Mouse (Mus musculus) heart, postnatal 25 days (tissue): ENCODE results near the gene Sar1b. TPM values are rescaled to one million over a fixed set of nuclear protein-coding genes. Genes with fewer than 3 reads are reported as not detected.
"Not testable (repeated sequence)": the region's sequence is repeated elsewhere in the genome, so short reads cannot be mapped to it uniquely, and the experiment has no call there.

Source experiments
- DNase-seq: peaks from one replicate; pipeline ENCODE4 v3.0.0; 2022; ENCODE audit warnings: low spot score
- intact Hi-C: fragments of 180-260 bp; cut with DNase I; formaldehyde crosslinking; loops from one replicate; pipeline ENCODE4 v1.15.1; 2025
- total RNA-seq, 2 experiments: library from RNA; stranded (reverse); gene quantifications; 2 replicates each; pipeline ENCODE4 v1.2.3; 2021

The Sar1b gene
- total RNA-seq, 2 experiments from 2014 or later: 128 to 129 TPM

DNA sequence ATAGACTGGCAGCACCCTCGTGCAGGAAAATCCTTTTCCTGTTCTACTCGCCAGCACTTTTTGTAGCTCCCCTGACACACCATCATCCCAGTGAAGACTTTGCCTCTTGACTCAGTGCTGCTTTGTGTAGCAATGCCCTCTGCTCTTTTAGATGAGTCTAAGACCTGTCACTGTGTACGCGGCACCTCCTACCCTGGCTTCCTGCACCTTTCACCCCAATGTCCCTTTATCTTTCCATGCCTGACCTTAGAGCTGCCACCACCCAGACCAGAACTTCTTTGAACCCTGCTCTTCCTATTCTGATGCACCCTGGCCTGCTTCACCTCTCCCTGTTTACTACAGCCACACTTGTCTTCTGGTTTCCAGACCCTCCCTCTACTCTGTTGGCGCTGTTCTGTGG, 4.8 kb downstream of the Sar1b start:
- intact Hi-C loops: no loop called here

DNA sequence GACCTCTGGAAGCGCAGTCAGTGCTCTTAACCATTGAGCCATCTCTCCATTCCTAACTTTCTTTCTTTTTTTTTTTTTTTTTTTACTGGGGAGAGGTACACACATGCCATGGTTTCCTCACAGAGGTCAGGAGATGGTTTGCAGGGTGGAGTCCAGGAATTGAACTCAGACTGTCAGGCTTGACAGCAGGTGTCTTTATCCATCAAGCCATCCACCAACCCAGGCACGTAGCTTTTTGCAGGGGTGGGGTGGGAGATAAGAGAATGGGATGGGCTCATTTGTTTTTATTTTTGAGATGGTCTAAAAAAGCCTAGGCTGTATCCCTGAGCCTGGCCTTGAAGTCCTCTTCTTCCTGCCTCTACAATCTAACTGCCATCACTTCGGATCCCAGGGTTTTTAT, 12.0 kb downstream of the Sar1b start:
- DNase-seq: no peak
- intact Hi-C loops: no loop called here

More for the DNA sequence above, 4.8 kb downstream of the Sar1b start:
- DNase-seq: no peak

DNA sequence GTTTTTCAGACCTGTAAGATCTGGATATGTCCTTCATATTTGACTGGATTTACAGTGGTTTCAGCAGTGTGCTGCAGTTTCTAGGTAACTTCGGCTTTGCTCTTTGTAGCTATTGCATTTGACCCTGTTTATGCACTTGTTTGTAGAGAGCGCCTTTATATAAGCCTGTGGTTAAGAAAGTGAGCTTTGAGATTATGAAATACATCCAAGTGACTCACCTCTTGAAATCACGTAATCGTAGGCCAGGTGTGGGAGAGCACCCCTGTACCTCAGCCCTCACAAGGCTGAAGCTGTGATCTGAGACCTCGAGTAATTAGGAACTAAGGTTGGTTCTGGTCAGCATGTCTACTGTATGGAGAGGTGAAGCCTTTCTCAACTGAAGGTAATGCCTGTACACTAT, 14.0 kb downstream of the Sar1b start:
- intact Hi-C loops: no loop called here
- DNase-seq: no peak

DNA sequence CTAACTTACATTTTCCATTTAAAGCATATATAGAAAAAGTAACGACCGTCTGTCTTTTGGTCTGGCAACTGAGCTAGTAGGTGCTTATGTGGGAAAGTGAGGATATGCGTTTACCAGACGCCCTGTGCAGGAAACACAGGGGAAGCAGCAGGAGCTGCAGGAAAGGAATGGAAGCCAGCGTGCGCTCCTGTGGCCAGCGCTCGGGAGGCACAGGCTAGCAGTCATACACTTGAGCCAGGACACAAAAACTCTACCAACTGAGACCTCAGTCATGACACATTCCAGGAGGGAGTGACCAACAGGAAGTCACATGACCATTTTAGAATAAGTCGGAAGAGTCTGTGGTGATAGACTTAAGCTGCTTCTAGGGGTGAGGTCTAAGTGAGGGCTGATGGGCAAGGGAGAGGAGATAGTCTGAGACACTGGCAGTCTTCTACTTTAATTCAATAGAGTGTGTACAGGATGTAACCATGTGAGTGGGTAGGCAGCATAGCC, 17.3 kb downstream of the Sar1b start:
- intact Hi-C loops: no loop called here
- DNase-seq: no peak

DNA sequence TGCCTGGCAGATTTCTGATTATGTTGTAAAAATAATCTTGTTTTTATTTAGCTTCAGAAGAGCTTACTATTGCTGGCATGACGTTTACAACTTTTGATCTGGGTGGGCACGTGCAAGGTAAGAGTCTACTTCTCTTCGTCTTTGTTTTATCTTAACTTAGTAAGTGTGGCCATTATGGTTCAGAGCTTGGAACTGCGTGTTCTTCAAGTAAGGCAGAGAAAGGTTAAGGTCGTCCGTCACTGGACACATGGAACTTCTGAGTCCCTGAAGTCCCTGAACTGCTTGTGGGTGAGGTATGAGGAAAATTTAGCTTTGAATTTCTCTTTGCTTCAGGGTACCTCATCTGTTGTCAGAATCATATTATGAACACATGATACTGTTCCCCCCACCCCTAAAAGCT, 19.2 kb downstream of the Sar1b start:
- no peak for DNase-seq
- intact Hi-C loops: no loop called here

DNA sequence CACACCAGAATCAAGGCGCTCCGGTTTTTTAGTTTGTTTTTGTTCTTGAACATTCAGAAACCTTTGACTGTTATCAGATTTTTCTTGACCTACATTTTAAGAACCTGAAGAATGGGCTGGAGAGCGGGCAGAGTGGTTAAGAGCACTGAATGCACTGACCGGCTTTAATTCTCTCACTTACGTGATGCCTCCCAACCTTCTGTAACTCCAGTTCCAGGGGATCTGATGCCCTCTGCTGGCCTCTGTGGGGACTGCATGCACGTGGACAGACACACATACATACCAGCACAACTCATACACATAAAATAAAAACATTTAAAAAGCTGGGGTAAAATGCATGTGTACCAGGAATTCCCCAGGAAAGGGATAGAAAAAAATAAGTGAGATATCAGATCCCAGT, 22.4 kb downstream of the Sar1b start:
- DNase-seq: no peak
- intact Hi-C loops: no loop called here

DNA sequence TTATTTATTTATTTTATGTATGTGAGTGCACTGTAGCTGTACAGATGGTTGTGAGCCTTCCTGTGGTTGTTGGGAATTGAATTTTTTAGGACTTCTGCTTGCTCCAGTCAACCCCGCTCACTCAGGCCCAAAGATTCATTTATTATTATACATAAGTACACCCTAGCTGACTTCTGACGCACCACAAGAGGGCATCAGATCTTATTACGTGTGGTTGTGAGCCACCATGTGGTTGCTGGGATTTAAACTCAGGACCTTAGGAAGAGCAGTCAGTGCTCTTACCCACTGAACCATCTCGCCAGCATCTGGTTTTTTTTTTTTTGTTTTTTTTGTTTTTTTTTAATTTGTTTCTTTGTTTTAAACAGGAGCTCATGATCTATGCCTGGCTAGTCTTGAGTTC, 26.2 kb downstream of the Sar1b start:
- DNase-seq, intact Hi-C loops: not testable (repeated sequence)

DNA sequence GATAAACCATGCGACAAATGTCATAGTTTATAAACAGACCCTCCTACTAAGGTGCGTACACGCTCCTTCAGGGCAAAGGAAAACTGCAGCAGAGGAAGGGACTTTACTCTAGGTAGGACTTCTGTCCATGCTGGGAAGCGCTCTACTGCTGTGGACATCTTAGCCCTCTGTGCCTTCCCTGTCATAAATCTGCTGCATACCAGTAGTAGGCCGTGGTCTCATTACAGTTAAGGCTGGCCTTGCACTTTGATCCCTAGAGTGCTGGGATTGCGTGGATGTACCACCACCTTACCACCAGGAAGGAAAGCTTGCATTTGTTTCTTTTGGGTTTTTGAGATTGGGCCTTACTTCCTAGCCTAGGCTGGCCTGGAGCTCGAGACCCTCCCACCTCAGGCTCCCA, 27.2 kb downstream of the Sar1b start:
- no peak for DNase-seq
- intact Hi-C loops: no loop called here

DNA sequence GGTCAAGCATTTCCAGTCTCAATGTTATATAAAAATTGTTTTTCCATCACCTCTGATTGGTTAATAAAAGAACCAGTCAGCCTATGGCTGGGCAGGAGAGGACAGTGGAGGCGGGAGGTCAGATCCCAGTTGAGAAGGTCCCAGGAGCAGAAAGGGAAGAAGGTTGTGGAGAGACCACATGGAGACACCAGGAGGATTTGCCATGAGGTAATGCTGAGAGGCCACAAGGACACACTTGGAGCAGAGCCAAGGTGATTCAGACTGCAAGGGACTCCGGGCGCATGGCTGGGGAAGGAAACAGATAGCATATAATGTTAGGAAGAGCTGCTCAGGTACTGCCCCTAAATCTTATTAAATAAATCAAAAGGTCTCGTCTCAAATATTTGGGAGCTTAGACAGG, 32.8 kb downstream of the Sar1b start:
- intact Hi-C loops: no loop called here
- DNase-seq: no peak

DNA sequence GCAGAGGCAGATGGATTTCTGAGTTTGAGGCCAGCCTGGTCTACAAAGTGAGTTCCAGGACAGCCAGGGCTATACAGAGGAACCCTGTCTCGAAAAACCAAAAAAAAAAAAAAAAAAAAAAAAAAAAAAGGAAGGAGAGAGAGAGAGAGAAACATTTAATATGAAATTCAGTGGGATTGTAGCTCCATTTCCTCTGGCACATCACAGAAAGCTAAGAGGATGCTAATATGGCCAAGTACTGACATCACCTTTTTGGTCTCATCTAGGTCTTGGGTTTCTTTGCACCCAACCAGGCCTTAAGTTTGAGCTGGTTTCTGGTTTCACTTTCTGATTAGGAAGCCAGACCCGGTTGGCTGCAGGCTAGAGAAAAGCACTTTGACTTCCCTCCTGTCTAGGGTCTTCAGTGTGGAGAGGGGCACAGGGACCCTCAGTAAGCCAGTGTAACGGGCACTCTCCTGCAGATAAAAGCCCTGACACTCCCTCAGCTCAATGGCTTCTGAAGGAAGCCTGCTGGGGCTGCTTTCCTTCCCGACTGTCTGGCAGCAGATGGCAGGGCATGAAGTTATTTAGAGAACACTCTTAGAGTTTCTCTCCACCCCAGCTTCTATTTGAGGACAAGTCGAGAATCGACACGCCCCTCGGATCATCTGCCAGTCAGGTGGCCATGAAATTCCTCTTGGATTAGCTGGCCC, 37.3 kb downstream of the Sar1b start:
- intact Hi-C loops: no loop called here
- no peak for DNase-seq

DNA sequence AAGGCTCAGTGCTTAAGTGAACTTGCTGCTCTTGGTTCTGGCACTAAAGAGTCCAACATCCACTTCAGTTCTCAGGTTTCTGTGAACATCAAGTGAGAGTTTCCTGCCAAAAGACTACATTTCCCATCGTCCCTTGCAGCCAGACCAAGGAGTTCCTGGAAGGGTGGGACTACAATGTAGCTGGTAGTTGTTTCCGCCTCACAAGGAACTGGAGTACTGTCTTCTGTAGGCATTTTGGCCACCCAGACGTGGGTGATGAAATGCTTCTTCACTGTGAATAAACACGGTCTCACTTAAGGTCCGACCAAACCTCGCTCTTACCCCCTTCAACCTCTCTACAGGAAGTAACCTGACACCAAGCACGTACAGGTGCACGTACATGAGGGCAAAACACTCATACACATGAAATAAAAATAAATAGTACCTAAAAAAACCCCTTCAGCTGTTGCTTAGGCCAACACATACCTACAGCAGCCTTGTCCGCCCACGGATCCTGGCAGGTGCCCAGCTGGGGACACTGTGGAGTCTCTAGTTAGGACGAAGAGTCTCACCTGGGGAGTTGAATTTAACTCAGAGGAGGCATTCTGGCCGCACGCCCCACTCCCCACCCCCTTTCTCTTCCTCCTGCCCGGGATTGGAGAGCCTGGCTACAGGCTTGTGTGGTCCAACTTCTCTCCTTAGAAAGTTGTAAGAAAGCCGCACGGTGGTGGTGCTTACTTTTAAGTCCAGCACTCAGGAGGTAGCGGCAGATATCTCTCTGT, 41.9 kb downstream of the Sar1b start:
- intact Hi-C loops: no loop called here

DNA sequence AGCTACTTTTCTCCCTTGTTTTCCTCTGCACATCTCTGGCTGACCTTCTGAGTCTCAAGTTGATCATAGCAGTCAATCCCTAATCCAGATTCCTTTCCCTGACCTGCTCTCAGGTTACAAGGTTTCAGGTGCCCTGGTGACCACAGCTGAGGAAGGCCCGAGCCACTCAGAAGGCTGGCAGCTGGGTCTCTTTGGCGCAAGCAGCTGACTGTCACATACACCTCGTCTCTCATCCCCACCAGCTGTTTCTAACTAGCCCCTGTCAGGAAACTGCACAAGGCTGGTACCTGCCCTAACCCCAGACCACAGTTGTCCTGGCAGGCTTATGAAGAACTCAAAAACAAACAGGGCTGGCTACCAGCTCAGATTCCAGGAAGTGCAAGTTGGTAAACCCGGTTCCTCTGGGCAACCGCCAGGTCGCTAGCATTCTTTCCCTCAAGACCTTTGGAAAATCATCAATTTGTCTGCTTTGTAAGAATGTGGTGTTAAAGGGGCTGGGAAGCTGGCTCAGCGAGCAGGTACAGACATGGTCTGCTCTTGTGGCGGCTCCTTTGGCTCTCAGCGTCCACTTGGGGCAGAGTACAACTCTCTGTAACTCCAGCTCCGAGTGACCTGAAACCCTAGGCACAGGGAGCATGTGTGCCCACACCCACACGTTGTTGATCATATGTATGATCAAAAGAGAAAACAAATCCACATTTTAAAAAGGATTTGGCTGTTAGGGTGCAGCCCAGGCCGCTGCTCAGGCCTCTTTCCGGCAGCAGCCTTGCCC, 43.8 kb downstream of the Sar1b start:
- DNase-seq: no peak
- intact Hi-C loops: no loop called here

More for the DNA sequence above, 41.9 kb downstream of the Sar1b start:
- peak; percentile 31 for DNase-seq

DNA sequence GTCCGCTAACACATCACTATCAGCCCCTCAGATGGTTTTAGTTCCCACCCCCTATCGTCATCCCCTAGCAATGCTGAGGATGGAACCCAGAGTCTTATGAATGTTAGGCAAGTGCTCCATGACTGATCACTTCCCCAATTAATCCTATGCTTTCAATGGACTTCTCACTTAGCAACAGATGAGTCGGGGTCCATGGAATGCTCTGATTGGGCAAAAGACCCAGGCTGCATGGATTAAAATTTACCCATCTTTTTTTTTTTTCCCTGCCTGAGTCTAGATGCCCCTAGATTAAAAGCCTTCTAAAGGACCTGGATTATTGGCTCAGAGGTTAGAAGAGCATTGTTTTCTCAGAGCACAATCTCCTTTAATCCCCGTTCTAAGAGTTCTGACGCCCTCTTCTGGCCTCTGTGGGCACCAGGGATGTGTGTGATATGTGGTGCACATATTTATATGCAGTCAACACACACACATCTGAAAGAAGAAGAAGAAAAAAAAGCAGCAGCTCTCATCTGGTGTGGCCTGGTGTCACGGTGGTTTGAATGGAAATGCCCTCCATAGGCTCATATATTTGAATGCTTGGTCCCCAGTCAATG, 46.2 kb downstream of the Sar1b start:
- DNase-seq: no peak
- intact Hi-C loops: no loop called here

DNA sequence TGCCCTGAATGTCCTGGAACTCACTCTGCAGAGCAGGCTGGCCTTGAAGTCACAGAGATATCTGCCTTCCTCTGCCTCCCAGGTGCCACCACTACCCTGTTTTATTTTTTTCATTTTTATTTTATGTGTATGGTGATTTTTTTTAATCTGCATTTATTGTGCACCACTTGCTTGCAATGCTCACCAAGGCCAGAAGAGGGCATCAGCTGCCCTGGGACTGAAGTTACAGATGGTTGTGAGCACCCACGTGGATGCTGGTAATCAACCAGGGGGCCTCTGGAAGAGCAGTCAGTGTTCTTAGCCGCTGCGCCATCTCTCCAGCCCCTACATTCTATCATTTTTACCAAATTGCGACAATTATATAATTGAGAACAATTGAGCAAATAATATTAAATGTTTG, 47.7 kb downstream of the Sar1b start:
- DNase-seq: no peak
- intact Hi-C loops: no loop called here

DNA sequence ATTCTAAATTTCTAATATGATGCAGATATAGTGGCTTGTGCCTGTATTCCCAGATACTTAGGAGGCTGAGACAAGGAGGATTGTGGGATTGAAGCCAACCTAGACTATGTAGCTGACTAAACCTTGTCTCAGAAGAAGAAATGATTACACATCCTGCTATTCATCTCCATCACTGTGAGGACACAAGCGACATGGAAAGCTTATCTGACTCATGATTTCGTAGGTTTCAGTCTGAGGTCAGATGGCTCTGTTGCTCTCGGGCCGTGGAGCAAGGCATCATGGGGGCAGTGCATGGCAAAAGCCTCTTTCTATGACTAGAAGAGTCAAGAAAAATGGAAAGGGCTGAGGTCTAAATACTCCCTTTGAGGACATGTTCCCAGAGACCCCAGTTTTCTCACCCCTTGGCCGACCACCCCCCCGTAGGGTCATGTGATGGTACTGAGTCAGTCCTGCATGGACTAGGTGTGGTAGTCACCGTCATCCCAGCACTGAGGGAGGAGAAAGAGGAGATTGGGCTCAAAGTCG, 48.6 kb downstream of the Sar1b start:
- intact Hi-C loops: no loop called here
- no peak for DNase-seq

DNA sequence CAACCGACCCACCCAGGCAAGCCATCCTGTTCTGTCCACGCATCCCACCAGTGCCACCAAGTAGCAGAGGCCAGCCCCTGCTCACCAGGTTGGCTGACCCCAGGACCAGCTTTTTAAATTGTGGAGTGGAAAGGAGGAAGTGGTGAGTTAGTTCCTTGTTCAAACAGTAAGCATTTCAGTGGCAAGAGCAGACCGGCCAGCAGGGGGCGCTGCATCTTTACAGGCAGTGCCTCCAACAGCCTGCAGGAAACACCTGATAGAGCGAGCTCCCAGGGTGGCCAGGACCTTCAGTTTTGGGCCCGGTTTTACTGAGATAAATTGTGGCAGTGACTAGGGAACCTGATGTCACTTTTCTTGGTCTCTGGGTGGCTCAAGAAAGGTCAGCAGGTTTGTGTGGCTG, 54.3 kb downstream of the Sar1b start:
- intact Hi-C loops: no loop called here
- DNase-seq: peak; percentile 62

DNA sequence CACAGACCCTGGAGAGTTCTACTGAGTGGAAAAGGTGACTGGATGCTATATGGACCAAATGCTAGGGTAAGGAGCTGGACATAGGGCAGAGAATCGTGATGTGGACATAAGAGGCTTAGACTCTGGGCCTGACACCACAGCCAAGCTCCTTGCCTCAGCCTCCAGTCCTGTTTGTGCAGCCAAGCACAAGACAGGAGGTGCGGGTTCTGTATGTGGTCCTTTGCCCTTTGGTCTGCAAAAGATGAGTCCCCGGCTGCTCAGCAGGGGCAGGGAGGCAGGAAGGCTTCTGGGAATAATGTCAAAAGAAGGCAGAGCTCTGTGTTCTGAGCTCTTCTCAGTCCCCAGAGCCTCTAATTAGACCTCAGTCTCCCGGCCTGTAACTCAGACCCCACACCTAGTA, 55.4 kb downstream of the Sar1b start:
- no peak for DNase-seq

DNA sequence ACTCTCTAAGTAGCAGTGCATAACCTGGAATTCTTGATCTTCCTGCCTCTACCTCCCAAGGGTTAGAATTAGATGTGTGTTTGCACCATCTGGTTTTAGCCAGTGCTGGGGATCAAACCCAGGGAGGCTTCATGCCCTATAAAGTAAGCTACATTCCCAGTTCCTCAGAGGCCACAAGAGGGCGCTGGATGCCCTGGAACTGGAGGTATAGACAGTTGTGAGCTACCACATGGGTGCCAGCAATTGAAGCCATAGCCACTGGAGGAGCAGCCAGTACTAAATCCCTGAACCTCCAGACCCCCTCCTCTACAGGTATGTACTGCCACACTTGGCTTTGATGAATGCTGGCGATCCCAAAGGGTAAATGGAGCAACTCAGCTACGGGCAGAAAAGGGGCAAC, 56.5 kb downstream of the Sar1b start:
- DNase-seq: no peak
- intact Hi-C loops: loop anchor here (1.0 to 5.0 kb wide), 2 partner anchors 149 to 402 kb away; no protein-coding TSS in a partner anchor

More for the DNA sequence above, 55.4 kb downstream of the Sar1b start:
- intact Hi-C loops: no loop called here

DNA sequence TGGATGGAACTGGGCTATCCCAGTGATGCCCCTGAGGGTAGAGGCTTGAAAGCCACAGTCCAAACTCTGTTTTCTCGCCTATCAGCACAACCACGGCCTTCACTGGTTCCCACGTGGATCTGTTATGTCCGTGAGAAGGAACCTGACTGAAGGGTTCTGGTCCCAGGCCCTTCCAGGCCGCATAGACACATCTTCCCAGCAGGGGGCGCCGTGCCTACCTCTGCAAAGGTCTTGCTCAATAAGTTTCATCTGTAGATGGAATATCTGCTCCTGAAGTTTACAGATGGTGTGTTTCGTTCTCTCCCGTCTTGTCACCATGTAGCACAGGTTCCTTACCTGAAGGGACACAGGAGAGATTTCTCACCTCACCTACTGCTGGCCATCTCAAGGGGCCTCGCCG, 57.4 kb downstream of the Sar1b start:
- intact Hi-C loops: loop anchor here (1.0 to 5.0 kb wide), 3 partner anchors 34 to 401 kb away; no protein-coding TSS in a partner anchor
- DNase-seq: peak; percentile 38

DNA sequence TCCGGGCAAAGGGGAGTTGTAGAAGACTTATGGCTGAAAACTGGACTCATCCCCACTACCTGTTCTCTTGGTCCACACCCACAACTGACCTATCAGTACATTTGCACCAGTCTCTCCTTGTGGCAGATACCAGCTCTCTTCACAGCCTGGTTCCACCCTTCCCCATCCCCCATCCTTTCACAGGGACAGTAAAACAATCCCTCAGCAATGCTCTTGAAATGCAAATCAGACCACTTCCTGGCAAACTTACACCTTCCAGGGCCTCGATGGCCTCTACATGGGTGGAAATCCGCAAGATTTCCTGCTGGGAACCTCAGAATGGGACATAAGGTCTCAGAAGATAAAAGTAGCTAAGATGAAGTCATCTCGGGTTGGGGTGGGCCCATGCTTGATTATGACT, 59.2 kb downstream of the Sar1b start:
- intact Hi-C loops: loop anchor here (5.0 kb wide), 1 partner anchor 400 kb away; no protein-coding TSS in a partner anchor
- no peak for DNase-seq
